Mouse (Mus musculus) embryonic facial prominence, embryonic 10.5 days (tissue): ENCODE data around the gene Calr. TPM values are rescaled to one million over a fixed set of nuclear protein-coding genes. Genes with fewer than 3 reads are reported as not detected.

Experiments used
- DNase-seq: peaks from one replicate; pipeline ENCODE4 v3.0.0-alpha.2; 2017; ENCODE audit warnings: low spot score
- H3K27ac ChIP-seq: fragments of 300-500 bp; sonication (generic); replicated peaks from 2 replicates; pipeline ENCODE4 v1.5.1; 2016; ENCODE audit warnings: mild to moderate bottlenecking
- H3K27me3 ChIP-seq: fragments of 300-500 bp; sonication (generic); replicated peaks from 2 replicates; pipeline ENCODE4 v1.6.1; 2016; ENCODE audit warnings: low read depth, mild to moderate bottlenecking; ENCODE audit not compliant: poor library complexity, severe bottlenecking
- H3K36me3 ChIP-seq: fragments of 300-500 bp; sonication (generic); replicated peaks from 2 replicates; pipeline ENCODE4 v1.6.1; 2016; ENCODE audit warnings: mild to moderate bottlenecking, moderate library complexity
- H3K4me1 ChIP-seq: fragments of 300-500 bp; sonication (generic); 2 replicates; pipeline ENCODE4 v1.6.1; 2016
- H3K4me3 ChIP-seq: fragments of 300-500 bp; sonication (generic); 2 replicates; pipeline ENCODE4 v1.5.1; 2016; ENCODE audit warnings: mild to moderate bottlenecking, moderate library complexity
- H3K9me3 ChIP-seq: fragments of 300-500 bp; sonication (generic); 2 replicates; pipeline ENCODE4 v1.6.1; 2016; ENCODE audit warnings: mild to moderate bottlenecking
- WGBS: fragments of 180-500 bp; shearing (Covaris S2); methylation state at CpG from one replicate; pipeline ENCODE4 v1.1.7; 2016; 5-methylcytosine and 5-hydroxymethylcytosine counted together
- polyA plus RNA-seq: library from polyadenylated mRNA; unstranded; fragments of >200 nt; fragmentation: Nextera tagmentation; extraction: Ambion mirVana; gene quantifications from 2 replicates; pipeline ENCODE4 v1.2.1, GENCODE M21; 2016

The Calr gene
- 758 and 801 TPM in 2 replicates for polyA plus RNA-seq

- peak; percentile 100 for DNase-seq
- Histone ChIP-seq H3K36me3 (peaks cover 42% of the 10 kb centered on the region), H3K4me3 (peak within 1 kb of the TSS; percentile 99), H3K9me3 (no peaks in the 10 kb centered on the region), H3K4me1 (peaks cover 39% of the 10 kb centered on the region), H3K27ac (peak within 1 kb of the TSS; percentile 98), H3K27me3 (no peaks in the 10 kb centered on the region)
- WGBS, result under 1% methylated on average over 55 of the region's 55 CpGs
Measured at GRCm38 (mm10) chr8:84846722-84847572, at the start of gene Calr. Gene Calr (minus strand): TSS chr8:84846934.

DNA sequence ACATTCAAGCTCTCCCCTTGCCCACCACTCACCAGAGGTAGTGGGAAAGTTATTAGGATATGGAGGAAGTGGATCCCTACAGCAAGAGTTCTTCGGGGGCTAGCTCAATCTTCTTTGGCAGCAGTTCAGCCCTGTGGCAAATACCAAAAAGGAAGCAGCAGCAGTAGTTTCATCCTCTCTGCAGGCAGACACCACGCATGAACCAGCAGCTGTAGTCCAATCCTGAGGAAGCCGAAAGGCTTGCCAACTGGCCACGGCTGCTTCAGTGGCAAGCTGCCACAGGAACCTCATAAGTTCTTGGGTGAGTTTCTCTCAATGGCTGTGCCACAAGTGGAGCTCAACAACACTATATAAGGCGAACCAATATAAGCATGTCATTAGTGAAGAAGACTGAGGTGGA is 49.2 kb upstream of the Calr start:
- DNase-seq, result no peak
- H3K9me3 ChIP-seq, result no peaks in the 10 kb centered on the region
- H3K36me3 ChIP-seq, result peaks cover 12% of the 10 kb centered on the region
- 93% methylated on average over 5 of the region's 5 CpGs for WGBS
- no peak overlapping the region for H3K4me3 ChIP-seq
- peaks cover 16% of the 10 kb centered on the region for H3K27me3 ChIP-seq
- no peak overlapping the region for H3K27ac ChIP-seq
- H3K4me1 ChIP-seq, result peaks cover 20% of the 10 kb centered on the region

DNA sequence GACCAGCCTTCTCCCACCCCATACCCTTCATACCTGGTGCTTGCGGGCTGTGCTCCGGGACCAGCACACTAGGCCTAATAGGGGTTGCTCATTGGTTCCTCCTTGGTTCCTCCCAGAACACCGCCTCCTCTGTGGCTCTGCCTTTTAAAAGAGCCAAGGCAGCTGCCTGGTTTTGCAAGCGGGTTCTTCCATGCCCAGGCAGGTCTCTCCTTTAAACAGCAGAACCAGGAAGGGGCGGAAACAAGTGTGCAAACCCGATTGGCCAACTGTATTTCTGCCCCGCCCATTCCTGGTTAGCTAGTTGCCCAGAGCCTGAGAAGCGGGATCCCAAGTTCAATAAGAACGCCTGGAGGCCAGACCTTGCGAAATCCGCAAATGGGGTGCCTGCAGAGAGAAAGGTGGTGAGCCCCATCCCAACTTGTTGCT is 47.0 kb upstream of the Calr start, which contains the start of gene Gcdh:
TSS of gene Gcdh (minus strand) at position 213 of the 426 bp plus-strand sequence.
- Histone ChIP-seq H3K36me3 (peaks cover 32% of the 10 kb centered on the region), H3K4me3 (peak within 1 kb of the TSS; percentile 68), H3K27ac (peak within 1 kb of the TSS; percentile 71), H3K9me3 (no peaks in the 10 kb centered on the region), H3K27me3 (no peaks in the 10 kb centered on the region), H3K4me1 (peaks cover 20% of the 10 kb centered on the region)
- peak; percentile 92 for DNase-seq
- whole genome bisulfite sequencing, result 0% methylated on average over 11 of the region's 11 CpGs

- Histone ChIP-seq H3K27me3 (no peaks in the 10 kb centered on the region), H3K9me3 (no peaks in the 10 kb centered on the region), H3K36me3 (peaks cover 38% of the 10 kb centered on the region), H3K4me1 (peaks cover 20% of the 10 kb centered on the region), H3K27ac (peak overlapping the region; percentile 71), H3K4me3 (peak overlapping the region; percentile 68)
- no peak for DNase-seq
- WGBS, result 13% methylated on average over 31 of the region's 31 CpGs
Measured at GRCm38 (mm10) chr8:84892993-84893708, 46.4 kb upstream of the Calr start.

- Histone ChIP-seq H3K36me3 (peaks cover 77% of the 10 kb centered on the region), H3K9me3 (no peaks in the 10 kb centered on the region), H3K4me3 (no peak overlapping the region), H3K27ac (no peak overlapping the region), H3K27me3 (no peaks in the 10 kb centered on the region), H3K4me1 (peaks cover 17% of the 10 kb centered on the region)
- no peak for DNase-seq
- WGBS, result 89% methylated on average over 1 of the region's 1 CpGs
Measured at GRCm38 (mm10) chr8:84889141-84889540, 42.4 kb upstream of the Calr start.

DNA sequence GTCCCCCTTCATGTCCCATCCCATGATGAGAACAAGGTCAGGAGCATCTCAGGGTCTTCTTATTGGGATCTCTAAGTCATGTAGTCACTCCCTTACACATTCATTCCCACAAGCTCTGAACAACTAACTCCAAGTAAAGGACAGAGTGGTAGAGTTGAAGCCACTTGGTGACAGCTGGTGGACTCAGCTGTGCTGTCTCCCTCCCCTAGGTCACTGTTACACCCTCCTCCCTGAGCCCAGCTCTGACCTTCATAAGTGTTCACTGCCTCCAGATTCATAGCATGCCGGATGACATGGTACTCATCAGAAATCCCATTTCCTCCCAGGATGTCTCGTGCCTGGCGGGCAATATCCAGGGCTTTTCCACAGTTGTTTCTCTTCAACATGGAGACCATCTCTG is 41.5 kb upstream of the Calr start:
- H3K27ac ChIP-seq, result no peak overlapping the region
- no peak for DNase-seq
- peaks cover 80% of the 10 kb centered on the region for H3K36me3 ChIP-seq
- 99% methylated on average over 3 of the region's 3 CpGs for WGBS
- H3K27me3 ChIP-seq, result no peaks in the 10 kb centered on the region
- peaks cover 13% of the 10 kb centered on the region for H3K4me1 ChIP-seq
- no peaks in the 10 kb centered on the region for H3K9me3 ChIP-seq
- H3K4me3 ChIP-seq, result no peak overlapping the region

- Histone ChIP-seq H3K4me3 (no peak overlapping the region), H3K4me1 (no peaks in the 10 kb centered on the region), H3K9me3 (no peaks in the 10 kb centered on the region), H3K27me3 (no peaks in the 10 kb centered on the region), H3K27ac (no peak overlapping the region), H3K36me3 (peaks cover 58% of the 10 kb centered on the region)
- no peak for DNase-seq
- WGBS, result 89% methylated on average over 4 of the region's 4 CpGs
Measured at GRCm38 (mm10) chr8:84884728-84885127, 38.0 kb upstream of the Calr start.

GRCm38 (mm10) chr8:84878915-84879314 is 32.2 kb upstream of the Calr start:
- Histone ChIP-seq H3K27ac (no peak overlapping the region), H3K27me3 (no peaks in the 10 kb centered on the region), H3K4me1 (no peaks in the 10 kb centered on the region), H3K36me3 (peaks cover 11% of the 10 kb centered on the region), H3K9me3 (no peaks in the 10 kb centered on the region), H3K4me3 (no peak overlapping the region)
- no peak for DNase-seq
- WGBS, result 78% methylated on average over 1 of the region's 1 CpGs

DNA sequence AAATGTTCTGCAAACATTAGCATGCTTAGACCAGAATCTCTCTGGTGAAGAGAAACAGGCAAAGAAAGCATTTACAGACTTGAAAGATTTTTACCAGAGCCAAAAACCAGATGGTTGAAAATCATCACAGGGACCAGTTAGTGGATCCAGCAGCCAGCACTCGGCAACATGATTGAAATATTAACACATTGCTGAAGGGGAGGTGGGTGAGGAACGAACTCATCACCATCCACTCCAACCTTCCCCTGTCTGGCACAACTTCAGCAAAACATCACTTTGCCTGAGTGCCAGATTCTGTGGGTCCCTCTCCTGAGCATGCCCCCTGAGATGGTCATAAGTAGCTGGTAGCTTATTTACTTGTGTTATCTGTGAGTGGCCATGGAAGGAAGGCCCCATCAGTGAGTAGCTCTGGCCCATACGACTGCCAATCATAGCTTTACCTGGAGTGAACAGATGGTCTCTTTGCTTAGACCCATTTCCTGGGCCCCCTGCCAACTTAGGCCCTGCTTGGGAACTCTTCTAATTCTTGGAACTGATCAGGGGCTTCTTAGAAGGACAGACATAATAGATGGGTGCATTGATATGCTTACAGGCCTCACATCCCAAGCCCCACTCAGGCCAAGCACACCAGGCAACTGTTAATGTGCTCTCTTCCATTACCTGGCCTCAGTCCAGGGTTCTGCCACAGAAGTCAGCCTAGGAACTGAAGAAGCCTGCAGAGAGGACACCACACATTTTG is 30.7 kb upstream of the Calr start:
- H3K4me1 ChIP-seq, result peaks cover 7% of the 10 kb centered on the region
- peaks cover 8% of the 10 kb centered on the region for H3K36me3 ChIP-seq
- DNase-seq, result no peak
- peaks cover 11% of the 10 kb centered on the region for H3K27me3 ChIP-seq
- H3K27ac ChIP-seq, result no peak overlapping the region
- 91% methylated on average over 3 of the region's 3 CpGs for WGBS
- no peak overlapping the region for H3K4me3 ChIP-seq
- H3K9me3 ChIP-seq, result no peaks in the 10 kb centered on the region

DNA sequence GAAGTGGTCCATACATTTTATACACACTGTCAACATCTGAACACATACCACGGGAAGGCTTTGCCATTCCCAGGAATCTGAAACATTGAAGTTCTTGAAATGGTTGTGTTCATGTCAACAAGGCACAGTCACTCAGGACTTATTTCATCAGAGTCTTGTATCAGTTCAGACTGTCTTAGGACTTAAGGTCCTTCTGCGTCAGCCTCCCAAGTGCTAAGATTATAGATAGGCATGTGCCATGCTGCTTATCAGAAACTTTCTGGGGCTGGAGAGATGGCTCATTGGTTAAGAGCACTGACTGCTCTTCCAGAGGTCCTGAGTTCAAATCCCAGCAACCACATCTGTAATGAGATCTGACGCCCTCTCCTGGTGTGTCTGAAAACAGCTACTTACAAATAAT is 27.6 kb upstream of the Calr start:
- peaks cover 16% of the 10 kb centered on the region for H3K4me1 ChIP-seq
- no peaks in the 10 kb centered on the region for H3K9me3 ChIP-seq
- H3K36me3 ChIP-seq, result peaks cover 18% of the 10 kb centered on the region
- no peak overlapping the region for H3K4me3 ChIP-seq
- DNase-seq, result no peak
- H3K27me3 ChIP-seq, result peaks cover 14% of the 10 kb centered on the region
- 92% methylated on average over 3 of the region's 3 CpGs for WGBS
- no peak overlapping the region for H3K27ac ChIP-seq

DNA sequence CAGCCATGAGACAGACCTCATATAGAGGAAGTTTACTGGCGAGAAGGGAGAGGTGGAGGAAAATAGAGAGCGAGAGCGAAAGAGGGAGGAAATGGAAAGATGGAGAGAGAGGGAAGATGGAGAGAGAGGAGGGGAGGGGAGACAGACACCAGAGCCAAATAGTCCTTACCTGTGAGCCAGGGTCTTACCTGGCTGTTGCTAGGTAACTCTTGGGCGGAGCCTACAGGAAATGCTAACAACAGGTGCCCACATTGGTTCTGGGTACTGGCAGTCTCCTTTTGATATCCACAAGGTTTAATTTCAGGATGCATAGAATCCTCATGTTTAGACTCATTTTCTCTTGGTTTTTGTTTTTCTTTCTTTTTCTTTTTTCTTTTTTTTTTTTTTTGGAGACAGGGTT is 26.3 kb upstream of the Calr start:
- 69% methylated on average over 4 of the region's 4 CpGs for WGBS
- peaks cover 31% of the 10 kb centered on the region for H3K36me3 ChIP-seq
- no peak for DNase-seq
- no peaks in the 10 kb centered on the region for H3K9me3 ChIP-seq
- H3K27ac ChIP-seq, result no peak overlapping the region
- H3K27me3 ChIP-seq, result peaks cover 14% of the 10 kb centered on the region
- peaks cover 16% of the 10 kb centered on the region for H3K4me1 ChIP-seq
- peak overlapping the region; percentile 57 for H3K4me3 ChIP-seq

DNA sequence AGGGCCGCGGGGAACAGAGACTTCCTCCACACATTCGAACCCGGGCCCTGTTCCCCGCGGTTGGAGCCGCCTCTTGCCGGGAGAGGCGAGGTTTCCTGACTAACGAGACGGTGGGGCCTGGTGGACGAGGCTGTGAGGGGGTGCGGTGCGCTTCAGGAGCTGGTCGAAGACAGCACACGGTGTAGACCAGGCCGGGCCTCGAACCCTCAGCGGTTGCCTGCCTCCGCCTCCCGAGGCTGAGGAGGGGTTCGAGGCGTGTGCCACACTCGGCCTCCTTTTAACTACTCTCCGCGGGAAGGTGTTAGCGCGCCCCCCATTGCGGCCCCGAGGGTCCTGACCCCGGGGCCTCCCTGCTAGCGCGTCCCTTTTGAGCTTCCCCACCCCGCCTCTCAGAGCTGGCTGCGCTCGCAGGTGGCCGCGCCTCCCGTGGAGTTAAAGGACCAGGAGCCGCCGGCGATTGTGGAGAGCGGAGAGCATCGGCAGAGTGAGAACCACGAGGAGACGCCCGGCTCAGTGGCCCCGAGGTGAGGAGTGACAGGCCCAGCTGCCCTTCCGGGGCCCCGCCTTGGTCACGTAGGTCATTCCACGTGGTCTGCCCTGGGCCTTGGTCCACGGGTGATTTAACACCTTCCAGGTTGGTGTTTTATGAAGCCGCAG is 25.7 kb upstream of the Calr start:
- peak overlapping the region; percentile 57 for H3K4me3 ChIP-seq
- peaks cover 14% of the 10 kb centered on the region for H3K27me3 ChIP-seq
- H3K27ac ChIP-seq, result peak overlapping the region; percentile 74
- peaks cover 33% of the 10 kb centered on the region for H3K36me3 ChIP-seq
- 4% methylated on average over 54 of the region's 54 CpGs for WGBS
- H3K4me1 ChIP-seq, result peaks cover 16% of the 10 kb centered on the region
- H3K9me3 ChIP-seq, result no peaks in the 10 kb centered on the region
- DNase-seq, result peak; percentile 66
